Mouse (Mus musculus): ENCODE measurements around the gene Ambra1.

The Ambra1 gene

DNA sequence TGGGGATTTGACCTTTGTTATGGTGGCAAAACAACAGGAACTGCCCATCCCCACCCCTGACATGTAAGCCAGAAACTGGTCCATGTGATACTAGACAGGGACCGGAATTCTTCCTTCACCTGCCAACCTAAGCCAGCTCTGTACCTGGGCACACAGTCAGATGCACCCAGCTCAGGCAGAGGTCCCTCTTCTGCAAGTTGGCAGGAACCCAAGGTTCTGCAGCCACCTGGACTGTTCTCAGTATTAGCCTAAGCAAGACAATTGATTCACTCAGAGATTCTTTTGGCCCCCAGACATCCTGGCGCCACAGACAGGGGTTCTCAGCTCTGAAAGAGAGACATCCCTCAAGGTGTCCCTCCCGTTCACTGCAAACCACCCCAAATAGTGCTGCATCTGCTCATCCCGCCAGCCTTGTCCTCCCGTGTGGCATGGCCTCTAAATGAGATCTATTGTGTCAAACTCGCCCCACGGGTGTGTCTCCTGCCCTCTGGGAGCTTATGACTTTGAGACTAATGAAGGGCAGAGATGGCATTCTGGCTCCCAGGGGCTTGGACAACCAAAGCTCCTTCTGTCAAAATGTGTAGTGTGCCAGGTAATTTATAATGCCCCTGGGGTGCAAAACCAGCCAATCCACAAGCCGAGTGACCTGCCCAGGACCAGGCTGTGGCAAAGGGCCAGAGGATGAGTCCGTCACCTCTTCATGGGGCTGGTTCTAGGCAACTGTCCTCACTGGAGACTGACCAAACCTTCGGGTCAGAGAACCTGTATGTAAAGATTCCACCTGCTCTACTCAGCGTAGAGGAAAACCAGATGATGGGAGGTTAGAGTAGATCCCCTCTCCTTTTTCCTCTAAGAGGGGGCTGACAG lies 229.8 kb downstream of the Ambra1 start:
- DNase-seq (ENCODE audit: low spot score): no peak

DNA sequence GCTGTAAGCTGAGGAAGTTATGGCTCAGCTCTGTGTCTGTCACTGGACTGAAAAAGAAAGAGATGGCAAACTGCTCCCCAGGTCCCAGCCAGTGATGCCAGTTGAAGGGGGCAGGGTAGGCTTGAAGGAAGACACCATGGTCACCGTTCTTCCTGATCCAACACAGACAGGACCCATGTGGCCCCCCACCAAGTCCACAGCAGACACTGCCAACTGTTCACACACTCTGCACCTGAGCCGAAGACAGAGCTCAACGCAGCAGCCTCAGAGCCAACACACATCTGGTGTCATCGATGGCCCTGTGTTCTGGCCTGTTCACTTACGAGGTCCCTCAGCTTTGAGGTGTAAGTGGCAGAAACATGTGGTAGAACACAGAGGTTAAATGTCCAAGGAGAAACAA lies 230.5 kb downstream of the Ambra1 start:
- DNase-seq (ENCODE audit: low spot score): no peak

DNA sequence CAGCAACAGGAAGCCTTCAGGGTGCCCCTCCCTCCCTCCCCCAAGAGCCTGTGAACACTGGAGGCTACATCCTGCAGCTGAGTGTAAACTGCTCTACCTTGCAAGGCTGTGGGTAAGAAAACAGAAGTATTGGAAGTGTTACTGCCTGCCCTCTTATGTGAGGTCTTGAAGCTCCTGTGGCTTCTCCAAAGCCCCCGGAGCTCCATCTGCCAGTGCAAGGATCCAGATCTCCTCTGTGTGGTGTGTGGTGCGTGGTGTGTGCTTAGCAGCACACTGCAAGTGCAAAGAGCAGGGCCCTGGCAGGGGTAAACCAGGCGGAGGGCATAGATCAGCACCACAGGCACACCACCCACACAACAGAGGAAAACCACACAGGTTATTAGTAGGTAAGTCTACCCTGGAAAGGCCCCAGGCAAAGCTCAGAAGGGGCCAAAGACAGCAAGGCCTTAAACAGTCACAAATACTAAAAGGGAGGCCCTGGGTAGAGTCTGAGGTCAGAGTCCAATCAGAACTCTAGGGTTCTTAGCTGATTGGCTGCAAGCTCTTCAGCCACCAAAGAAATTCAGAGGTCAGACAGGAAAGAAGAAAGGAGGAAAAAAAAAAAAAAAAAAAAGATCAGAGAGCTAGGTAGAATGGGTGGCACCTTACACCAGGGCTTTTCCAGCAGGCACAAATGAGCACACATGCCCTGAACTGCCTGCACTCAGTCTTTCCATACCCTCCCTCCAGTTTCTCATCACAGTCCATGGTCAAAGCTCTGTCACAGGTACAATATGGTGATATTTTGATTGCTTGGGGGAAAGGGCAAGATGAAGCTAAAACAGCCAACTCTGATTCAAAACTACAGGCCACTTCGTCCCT lies 232.2 kb downstream of the Ambra1 start:
- no peak for DNase-seq (ENCODE audit: low spot score)

DNA sequence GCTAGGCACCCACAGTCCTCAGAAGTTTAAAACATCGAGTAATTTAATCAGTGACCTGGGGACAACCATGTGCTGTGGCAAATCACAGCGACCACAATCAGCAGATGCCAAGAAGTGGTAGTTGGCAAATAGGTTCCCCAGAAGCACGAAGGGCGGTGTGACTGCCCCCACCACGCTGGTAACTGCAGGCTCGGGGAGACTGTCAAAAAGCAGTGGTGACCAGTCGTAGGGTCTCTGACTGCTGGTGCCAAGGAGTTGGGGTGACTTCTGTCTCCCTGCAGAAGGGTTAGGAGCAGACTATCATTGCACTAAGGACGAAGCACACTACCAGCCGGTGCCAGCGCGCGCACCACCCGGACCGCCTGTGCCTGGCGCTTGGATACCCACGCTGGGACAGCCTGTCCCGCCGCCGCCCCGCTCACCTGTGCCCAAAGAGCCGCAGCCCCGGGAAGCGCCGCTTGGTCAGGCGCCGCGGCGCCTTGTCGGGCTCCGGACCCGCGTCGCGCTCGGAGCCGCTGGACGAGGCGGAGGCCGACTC lies 233.0 kb downstream of the Ambra1 start:
- no peak for DNase-seq (ENCODE audit: low spot score)

DNA sequence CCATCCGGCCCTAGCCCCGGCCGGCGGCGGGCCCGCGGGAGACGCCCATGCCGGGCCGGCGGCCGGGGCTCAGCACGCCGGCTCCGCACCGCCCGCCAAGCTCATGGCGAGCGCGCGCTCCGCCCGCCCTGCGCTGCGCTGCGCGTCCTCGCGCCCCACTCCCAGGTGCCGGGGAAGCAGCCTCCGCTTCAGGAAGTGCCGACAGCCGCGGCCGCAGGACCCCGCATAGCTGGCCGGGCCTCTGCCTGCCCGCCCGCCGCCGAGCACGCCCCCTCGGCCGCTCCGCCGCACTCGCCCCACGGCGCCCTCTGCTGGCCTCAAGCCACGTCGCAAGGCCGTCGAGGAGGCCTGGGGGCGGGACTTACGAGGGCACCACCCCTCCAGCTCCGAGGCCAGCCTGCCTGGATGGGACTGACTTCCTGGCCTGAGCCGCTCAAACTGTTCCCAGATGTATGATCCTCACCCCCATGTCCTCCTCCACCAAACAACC lies 233.6 kb downstream of the Ambra1 start:
- peak; percentile 95 for DNase-seq (ENCODE audit: low spot score)

DNA sequence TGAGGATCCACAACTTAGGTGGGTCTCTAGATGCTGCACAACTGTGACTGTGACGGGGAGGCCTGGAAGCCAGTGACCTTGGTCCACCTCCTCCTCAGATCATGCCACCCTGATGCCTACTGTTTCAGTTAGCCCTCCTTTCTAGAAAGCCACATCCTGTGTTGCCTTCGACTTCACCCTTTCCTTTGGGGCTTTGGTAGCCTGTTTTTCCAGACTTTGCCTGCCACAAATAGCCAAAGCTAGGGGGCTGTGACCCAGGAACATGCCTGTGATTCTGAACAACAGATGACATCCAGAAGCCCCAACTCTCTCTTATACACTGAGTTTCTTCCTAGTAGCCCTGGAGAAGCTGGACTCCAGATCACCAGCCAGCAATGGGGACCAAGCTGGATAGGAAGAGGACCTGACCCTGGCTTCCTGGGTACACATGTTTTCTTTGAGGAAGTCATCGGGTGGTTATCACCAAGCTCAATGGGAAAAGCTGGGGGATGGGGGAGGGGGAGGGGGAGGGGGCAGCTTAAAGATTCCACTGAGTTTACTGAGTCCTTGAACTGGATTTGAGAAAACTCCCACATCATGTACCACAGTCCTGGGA lies 234.8 kb downstream of the Ambra1 start:
- no peak for DNase-seq (ENCODE audit: low spot score)

DNA sequence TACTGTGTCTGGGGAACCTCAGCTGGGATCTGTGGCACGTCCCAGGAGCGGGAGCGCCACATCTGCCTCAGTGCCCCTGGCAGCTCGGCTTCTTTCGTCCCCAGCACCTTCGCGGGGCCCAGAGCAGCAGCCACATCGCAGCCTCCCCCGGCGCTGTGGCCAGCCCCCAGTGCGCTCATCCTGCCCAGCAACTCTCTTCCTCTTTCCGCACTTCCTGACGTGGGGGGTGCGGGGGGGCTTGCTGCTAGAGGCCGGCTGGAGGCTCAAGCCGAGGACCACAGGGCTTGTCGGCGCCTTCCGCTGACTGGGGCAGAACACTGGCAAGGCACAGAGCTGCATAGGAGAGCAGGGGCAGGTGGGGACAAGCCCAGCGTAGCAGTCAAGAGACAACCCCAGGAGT lies 235.5 kb downstream of the Ambra1 start:
- no peak for DNase-seq (ENCODE audit: low spot score)

DNA sequence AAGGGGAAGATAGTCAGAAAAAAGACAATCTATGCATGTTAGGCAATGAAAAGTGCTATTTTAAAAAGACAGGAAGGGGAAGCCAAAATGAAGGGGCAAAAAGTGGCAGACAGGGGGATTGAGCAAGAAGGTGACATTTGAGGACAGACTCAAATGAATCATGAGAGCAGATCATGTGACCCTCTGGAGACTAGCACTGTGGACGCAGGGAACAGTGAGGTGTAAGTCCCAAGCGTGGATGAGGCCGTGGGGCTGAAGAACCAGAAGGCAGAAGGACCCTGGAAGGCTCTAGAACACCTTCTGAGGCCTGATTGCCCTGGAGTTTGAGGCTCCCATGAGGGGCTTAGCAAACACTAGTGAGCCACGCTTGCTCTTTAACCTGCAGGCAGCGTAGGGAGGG lies 236.4 kb downstream of the Ambra1 start:
- DNase-seq (ENCODE audit: low spot score): no peak

DNA sequence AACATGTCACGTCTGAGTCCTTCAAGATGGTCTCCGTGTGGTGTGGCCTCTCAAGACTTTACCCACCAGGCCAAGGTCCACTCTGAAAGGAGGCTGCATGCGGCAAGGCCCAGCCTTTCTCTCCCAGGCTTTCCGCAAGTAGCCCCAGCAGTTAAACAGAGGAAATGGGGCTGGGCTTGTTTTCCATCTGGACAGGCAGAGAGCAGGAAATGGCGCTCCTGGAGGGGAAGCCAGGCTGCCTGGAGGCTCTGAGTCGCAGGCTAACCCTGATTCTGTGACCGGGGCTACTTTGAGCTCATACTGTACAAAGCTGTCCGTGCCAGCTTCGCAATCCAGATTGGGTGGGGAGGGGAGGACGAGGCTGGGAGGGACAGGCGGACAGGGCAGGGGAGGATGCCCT lies 238.0 kb downstream of the Ambra1 start:
- no peak for DNase-seq (ENCODE audit: low spot score)

Data from MN1 (cell line).